Mouse (Mus musculus) layer of hippocampus, adult 8-10 months (tissue): ENCODE results near the gene Prss48. TPM values are rescaled to one million over a fixed set of nuclear protein-coding genes. Genes with fewer than 3 reads are reported as not detected.
"Not testable (repeated sequence)": the region's sequence is repeated elsewhere in the genome, so short reads cannot be mapped to it uniquely, and the experiment has no call there.

Source experiments
- DNase-seq, 2 experiments: peaks; one replicate each; pipeline ENCODE4 v3.0.0; 2022; ENCODE audit warnings: low spot score in 2 of 2
- total RNA-seq, 4 experiments: library from RNA; stranded (reverse); gene quantifications; 2 replicates each; pipeline ENCODE4 v1.2.4; 2022

Prss48 gene
- total RNA-seq, 4 experiments from 2014 or later, result not detected

DNA sequence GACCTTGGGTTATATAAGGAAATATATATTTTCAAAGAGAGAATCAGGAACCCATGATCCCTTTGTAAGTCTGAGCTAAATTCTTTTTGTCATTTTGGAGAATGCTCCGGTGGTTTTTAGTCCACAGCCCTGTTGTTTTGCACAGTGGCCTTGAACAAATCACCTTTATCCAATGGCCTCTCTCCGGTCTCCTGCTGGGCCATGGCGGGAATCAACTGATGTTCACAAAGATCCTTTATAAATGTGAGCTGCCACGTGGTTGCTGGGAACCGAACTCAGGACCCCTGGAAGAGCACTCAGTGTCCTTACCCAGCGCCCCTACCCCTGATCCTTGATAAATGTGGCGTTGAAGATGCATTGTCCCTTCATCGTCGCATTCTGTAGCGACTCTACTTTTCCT, 2.5 kb upstream of the Prss48 start:
- no peak for DNase-seq

DNA sequence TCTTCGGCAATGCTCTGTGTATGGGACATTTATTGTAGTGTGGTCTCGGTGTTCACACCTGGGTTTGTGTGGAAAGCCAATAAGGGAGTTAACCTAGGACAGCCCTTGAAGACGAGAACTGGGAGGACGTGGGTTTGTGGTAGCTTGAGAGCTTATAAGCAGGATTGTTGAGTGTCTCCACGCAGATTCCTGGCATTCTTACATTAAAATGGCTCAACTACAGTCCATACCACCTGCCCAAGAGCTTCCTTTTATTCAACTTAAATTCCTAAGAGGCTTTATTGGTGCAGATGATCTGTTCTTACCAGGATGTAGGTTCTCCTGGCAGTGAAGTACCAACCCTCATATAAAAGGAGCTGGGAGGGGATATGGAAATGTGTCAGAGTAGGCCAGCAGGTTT, 649 bp upstream of the Prss48 start:
- DNase-seq, result no peak

DNA sequence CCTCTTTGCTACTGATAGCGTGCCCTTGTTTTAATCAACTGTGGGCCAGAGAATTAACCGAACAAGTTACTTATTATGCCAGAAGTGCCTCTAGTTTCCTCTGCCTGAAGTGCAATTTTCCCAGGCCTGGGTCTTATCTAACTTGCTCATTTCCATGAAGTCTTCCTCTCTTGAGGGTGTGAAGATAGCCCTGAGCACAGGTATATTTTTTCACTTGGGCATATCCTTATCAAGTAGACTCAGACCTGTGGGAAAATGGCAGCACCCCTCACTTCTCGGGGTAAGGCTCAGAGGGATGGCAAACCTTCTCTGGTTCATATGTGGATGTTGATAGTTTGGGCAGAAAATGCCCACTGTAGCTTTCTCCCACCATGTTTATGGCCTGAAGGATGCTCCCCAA, 1.0 kb downstream of the Prss48 start:
- no peak for DNase-seq

DNA sequence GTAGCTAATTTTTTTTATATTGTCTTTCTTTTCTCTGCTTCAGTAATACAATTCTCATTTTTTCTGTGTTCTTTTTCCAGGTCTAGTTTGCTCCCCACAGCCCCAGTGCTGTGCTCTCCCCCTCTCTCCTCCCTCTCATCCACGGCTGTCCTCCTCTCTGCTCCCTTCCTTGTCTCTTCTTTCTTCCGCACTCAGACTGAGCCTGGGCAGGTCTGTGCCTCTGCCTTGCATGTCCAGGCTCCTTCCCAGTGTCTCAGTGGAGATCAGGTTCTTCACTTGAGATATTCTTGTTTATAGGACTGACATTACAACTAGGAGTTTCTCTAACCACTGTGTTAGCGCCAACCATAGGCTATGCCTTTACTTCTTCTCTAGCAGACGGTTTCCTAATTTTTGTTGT, 7.6 kb downstream of the Prss48 start:
- DNase-seq, result no peak

DNA sequence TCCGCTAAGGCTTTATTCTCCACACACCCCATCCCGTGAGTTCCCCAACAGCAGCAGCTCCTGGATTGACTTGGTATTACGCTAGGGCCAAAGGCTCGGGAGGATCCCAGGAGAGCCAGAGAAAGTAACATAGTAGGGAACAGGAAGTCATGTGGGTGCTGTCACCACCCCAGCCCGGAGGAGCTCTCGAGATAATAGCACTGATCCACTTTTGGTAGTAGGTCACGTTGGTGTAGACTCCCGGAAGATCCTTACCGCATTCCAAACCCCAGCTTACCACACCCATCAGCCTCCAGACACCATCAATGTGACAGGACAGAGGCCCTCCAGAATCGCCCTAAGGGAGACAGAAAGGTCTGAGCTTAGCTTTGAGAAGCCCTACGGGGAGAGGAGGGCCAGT, 8.5 kb downstream of the Prss48 start:
- DNase-seq, result no peak

DNA sequence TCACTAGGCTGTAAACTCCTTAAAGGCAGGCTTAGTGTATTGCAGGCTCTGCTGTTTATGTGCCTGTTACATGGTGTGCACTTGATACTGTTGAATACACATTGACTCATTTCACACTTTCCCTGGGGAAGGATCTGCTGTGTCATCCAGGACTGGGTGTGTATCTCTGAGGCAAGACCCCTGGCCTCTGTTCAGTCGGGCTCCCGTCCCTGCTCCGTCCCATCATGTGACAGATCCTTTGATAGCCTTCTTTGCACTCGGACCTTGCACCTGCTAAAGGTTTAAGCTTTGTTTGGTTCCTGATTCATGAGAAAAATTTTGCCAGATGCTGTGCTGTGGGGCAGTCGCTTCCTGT, 10.5 kb downstream of the Prss48 start:
- DNase-seq, result no peak

DNA sequence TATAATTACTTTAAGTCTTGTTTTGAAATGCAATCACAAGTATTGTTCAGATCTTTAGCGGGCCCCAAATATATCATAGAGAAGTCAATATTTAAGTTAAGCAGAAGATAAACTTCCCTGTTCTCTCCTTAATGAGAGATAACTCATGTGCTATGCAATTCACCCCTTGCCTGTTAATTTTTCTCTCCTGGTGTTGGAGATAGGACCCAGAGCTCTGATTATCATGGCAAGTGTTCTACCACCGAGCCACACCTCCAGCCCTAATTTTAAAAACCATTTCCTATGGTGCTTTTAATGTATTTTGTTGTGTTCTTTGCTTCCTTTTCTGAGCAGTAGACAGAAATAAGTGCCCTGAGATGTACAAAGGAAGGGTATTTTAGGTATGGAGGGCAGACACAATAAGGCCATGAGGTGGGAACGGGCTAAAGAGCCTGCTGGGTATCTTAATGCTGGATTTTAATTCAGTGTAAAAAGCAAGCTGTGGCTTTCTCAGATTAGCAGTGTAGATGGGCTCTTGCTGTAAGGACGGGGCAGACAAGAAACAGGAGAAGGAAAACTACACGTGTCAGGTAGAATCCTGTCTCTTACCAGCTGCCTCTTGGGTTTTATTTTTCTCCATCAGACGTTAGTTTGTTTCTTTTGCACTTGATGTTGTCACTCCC, 11.0 kb downstream of the Prss48 start:
- no peak for DNase-seq

DNA sequence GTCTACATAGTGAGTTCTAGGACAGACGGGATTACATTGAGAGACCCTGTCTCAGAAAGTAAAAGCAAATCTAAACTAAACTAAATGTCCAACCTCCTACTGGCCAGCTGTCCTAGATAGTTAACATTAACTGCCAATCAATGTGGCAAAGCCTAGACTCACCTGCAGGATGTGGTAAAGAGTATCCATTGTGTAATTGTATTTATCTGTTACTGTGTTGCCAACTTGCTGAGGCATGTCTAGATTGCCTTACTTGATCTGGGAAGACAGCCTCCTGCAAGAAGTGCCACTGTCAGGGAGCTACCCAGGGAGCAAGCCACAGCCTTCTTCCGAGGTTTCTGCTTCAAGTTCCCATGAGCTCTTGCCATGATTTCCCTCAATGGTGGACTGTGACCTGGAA, 15.1 kb downstream of the Prss48 start:
- DNase-seq, result no peak

DNA sequence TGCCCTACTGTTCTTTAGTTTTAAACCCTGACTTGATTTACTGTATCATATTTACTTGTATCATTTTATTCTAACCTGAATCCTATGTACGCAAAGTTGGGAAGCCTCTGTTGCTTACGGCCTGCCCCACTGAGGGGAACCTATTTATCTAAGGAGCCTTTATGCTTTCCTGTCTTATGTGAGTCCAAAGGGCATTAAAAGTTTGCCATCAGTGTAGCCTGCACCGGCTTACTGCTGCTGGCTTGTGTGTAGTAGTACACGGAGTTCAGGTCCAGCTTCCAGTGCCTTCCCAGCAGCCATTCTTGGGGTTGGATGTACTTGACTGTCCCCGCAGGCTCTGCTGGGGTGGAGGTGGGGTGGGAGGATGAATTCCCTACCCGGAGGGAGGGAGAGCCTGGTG, 17.8 kb downstream of the Prss48 start:
- DNase-seq, result no peak

DNA sequence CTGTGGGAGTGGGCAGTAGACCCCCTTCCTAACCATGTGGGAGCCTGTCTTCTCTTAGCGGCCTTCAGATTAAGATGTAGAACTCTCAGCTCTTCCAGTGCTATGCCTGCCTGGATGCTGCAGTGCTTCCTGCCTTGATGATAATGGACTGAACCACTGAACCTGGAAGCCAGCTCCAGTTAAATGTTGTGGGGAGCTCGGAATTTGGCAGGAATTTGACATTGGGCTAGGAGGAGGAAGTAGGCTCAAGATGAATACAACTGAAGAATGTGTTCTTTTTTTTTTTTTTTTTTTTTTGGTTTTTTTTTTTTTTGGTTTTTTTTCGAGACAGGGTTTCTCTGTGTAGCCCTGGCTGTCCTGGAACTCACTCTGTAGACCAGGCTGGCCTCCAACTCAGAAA, 20.5 kb downstream of the Prss48 start:
- DNase-seq, result not testable (repeated sequence)

DNA sequence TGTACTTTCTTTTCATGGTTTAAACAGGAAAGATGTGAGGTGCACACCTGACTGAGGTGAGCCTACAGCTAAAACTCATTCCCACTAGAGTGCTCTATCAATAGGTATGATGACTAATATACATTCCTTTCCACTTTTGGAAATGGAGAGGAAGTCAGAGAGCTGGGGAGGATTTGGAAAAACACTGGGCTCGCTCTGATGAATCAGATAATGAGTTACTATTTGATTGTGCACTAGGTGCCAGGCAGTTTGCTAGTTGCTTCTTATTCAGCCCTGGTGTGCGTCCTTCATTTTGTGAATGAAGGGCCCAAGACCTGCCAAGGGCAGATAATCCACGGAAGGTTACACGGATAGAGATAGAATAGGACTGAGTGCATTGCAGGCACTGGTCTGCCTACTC, 22.3 kb downstream of the Prss48 start:
- DNase-seq, result no peak

DNA sequence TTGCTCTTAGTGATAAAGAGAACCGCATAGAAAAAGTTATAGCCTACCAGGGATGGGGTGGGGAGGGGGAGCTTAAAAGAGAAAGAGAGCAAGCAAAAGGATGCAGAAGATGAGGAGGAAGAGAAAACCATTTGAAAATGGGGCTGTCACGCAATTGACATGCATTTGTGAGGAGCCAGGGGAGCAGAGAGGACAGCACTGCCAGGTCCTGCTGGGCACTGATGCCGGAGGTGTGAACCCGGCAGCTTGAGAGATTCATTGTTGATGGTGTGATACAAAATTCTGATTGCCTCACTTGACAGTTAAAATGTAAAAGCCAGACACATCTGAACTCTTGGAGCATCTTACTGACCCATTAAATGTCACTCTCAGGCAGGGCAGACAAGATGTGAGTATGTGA, 27.8 kb downstream of the Prss48 start:
- no peak for DNase-seq

DNA sequence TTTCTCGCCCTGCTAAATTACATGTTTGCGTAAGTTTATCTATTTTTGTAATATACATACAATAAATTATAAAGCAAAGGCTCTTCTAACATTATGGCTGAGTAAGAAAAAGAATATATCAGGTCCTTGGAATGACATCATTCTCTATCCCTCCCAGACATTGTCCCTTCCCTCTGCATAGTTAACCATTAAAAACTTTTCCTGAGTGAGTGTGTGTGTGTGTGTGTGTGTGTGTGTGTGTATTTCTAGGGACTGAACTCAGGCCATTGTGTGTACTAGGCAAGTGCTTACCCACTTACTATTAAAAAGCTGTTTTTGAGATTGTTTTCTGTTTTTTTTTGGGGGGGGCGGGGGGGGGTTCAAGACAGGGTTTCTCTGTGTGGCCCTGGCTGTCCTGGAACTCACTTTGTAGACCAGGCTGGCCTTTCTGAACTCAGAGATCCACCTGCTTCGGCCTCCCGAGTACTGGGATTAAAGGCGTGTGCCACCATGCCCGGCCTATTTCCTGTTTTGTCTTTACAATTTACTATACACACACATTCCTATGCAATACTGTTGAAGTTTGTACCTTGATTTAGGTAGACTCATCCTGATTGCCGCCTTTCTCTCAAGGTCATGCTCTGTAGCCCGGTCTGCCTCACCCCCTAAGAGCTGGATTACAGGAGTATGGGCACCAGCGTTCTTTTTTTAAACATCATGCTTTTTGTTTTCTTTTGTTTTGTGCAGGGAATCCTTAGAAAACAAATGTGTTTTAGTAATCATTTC, 28.7 kb downstream of the Prss48 start:
- no peak for DNase-seq

DNA sequence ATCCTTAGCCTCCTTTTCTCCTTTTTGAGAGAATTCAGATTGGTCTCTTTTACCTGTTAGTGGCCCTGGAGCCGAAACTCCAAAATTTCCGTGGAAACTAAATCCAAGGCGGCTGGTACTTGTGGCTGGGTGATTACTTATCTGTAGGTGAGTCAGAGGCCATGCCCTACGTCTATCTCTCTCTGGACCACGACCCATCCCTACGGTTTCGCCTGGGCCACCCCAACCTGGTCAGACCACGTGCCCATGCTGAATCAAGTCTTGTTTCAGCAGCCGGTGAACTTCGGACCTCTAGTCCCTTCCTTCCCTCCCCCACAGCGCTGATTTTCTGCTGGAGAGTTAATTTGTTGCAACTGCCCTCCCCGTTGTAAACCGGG, 30.7 kb downstream of the Prss48 start:
- no peak for DNase-seq

DNA sequence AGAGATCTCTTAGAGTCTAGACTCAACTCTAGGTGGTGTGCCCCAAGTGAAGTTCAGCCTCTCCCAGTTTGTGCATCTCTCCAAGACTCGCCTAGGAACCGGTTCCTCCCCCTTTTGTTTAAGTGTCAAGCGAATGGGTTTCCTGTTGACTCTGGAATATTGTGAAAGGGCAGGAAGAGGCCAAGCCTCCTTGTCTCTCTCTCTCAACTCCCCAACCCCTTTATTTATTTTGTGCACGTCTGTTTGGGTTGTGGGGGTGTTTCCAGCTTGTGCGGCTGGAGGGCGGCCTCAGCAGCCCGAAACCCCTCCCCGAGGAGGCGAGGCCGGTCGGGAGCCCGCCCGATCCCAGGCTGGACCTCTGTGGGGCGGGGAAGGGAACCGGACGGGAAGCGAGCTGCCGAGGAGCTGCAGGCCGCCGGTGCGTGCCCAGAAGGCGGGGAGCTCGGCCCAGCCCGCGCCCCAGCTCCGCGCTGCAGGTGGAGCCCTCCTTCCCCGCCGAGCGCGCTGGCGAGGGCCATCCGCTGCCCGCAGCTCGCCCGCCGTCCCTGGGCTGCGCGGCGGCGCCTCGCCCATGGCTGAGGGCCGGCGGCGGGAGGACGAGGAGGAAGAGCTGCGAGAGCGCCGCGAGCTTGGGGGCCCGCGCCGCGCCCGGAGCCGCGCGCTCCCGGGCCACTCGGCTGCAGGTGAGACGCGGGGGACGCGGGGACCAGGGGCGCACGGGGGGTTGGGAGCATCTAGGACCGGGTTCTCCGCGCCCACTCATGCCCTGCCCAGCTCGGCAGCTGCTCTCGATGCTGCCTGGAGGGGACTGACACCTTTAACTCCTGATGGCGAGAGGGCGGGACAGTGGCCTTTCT, 31.3 kb downstream of the Prss48 start, which contains the start of gene Sh3d19:
Sh3d19 (plus strand) TSS at position 368 of the 857 bp plus-strand sequence.
- peak; percentile 39 to 44 for DNase-seq

DNA sequence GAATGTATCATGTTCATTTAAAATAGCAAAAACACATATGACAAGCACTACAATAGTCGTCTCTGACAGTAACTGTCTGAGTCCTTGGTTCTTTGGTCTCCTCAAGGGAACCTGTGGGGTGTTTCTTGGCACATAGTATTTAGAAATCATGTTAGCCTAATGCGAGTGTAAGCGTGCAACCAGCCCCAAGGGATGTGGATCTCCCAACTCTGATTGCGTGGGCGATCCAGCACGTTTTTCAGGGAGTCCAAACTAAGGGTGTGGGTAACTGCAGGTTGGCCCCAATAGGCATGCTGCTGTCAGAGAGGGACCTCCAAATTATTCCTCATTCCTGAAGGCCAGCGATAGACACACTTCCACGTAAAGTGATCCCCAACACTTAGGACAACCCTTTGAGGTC, 33.3 kb downstream of the Prss48 start:
- no peak for DNase-seq

DNA sequence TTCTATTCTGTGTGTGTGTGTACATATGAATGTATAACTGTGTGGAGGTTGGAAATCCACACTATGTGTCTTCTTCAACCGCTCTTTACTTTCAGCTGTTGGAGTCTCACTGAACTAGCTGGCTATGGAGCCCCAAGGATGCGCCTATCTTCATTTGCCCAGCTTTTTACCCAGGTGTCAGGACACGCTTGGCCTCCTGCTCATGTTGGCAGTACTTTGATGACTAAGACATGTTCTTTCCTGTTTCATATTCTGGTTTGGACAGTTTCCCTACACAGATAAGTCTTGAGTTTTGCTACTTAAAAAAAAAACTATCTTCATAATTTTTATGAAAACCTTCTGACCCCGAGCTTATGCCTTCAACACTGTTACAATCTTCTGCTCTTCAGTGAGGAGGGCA, 36.8 kb downstream of the Prss48 start:
- DNase-seq, result no peak

DNA sequence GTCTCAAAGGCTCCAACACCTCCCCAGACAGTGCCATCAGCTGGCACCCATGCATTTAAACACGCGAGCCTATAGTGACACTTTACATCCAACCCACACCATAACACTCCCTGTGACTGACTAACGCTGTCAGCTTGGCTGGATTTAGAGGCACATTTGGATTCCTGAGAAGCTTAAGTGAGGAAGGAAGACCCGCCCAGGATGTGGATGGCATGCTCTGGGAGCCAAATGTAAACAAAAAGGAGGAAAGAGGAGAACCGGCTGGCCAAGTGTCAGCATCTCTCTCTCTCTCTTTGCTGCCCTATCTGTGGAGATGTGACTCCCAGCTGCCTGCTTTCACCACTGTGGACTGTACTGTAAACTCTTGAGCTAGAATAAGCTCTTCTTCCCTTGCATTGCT, 41.2 kb downstream of the Prss48 start:
- no peak for DNase-seq

DNA sequence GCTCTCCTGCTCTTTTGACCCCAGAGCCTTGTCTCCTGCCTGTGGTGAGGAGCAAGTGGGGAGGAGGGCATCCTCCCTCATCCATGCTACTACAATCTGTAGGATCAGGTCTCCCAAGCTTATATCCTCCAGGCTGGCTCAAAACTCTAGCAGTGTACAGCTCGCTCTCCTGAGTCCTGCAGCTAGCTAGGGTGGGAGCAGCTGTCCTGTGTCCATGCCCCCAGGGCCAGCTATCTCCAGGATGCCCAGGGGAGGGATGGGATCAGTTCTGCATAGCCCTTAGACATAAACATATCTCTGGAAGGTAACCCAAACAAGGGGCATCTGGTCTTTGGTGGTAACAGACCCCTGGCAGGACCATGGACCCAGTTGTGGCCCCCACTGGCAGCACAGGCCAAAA, 42.6 kb downstream of the Prss48 start:
- DNase-seq, result no peak

DNA sequence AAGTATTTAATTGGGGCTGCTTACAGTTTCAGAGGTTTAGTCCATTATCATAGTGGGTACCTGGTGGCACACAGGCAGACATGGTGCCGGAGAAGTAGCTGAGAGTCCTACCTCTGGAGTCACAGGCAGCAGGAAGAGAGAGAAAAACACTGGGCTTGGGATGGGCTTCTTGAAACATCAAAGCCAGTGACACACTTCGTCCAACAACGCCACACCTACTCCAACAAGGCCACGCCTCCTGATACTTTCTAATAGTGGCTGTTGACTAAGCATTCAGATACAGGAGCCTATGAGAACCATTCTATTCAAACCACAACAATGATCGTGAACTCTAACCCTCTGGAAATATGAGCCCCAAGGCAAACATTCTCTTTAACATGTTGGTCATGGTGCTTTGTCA, 46.6 kb downstream of the Prss48 start:
- DNase-seq, result no peak

DNA sequence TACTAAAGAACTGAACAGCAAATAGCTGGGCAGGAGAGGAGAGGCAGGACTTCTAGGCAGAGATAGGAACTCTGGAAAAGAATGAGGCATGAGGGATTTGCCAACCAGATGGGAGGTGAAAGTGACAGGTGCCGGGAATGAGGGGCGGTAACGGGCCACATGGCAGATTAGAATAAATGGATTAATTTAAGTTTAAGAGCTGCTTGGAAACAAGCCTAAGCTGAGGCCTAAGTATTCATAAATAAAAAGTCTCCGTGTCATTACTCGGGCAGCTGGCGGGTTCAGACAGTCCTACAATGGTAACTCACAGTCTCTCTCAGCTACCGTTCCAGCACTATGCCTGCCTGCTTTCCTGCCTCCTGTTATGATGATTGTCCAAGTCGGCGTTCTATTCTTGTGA, 47.0 kb downstream of the Prss48 start:
- DNase-seq, result peak; percentile 15 to 26

DNA sequence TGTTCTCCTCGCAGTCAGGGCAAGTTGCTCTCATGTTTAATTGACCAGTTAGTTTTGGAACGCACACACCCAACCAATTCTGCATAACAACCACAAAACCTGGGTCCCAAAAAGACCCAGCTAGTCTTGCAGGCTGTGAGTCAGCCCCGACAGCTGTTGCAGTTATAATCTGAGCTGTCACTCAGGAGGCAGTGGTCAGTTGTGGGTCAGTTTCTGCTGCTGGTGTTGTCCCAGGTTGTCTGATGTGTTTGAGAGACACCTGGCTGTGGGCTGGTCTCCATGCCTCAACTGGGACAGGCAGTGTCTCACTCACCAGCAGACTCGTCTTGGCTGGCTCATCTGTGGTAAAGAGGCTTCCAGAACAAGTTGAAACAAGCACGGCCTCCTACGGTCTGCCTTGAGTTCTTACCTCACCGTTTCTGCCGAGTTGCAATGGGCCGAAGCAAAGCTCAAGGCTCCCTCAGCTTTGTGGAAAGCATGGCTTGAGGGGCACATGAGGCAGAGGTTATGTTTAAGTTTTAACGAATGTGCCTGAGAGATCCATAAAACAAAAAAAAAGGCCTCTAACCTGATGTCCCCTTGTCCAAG, 49.5 kb downstream of the Prss48 start:
- no peak for DNase-seq
